Mouse (Mus musculus) midbrain, embryonic 11.5 days (tissue): ENCODE results near the gene Dtnbp1. TPM values are rescaled to one million over a fixed set of nuclear protein-coding genes. Genes with fewer than 3 reads are reported as not detected.

Experiments
- ATAC-seq: fragments of 200-750 bp; cut with Nextera tagmentation; 2 replicates; pipeline ENCODE4 v1.8.0; 2017; ENCODE audit warnings: moderate TSS enrichment, moderate library complexity; ENCODE audit not compliant: low FRiP score
- DNase-seq: peaks from one replicate; pipeline ENCODE4 v3.0.0; 2015; ENCODE audit warnings: low spot score; ENCODE audit errors: missing footprints
- H3K27ac ChIP-seq: fragments of 300-500 bp; sonication (generic); 2 replicates; pipeline ENCODE4 v1.5.1; 2014; ENCODE audit warnings: low read depth, low read length
- H3K27me3 ChIP-seq: fragments of 300-500 bp; sonication (generic); 2 replicates; pipeline ENCODE4 v1.6.1; 2014; ENCODE audit warnings: mild to moderate bottlenecking, low read length, moderate library complexity, mixed read lengths; ENCODE audit not compliant: control insufficient read depth, insufficient read depth
- H3K36me3 ChIP-seq: fragments of 300-500 bp; sonication (generic); 2 replicates; pipeline ENCODE4 v1.6.1; 2014; ENCODE audit warnings: mild to moderate bottlenecking, low read length, moderate library complexity, mixed read lengths; ENCODE audit not compliant: control insufficient read depth, insufficient read depth
- H3K4me1 ChIP-seq: fragments of 300-500 bp; sonication (generic); 2 replicates; pipeline ENCODE4 v1.6.1; 2014; ENCODE audit warnings: low read length; ENCODE audit not compliant: control insufficient read depth, insufficient read depth
- H3K4me2 ChIP-seq: fragments of 300-500 bp; sonication (generic); 2 replicates; pipeline ENCODE4 v1.6.1; 2014; ENCODE audit warnings: mild to moderate bottlenecking, moderate library complexity
- H3K4me3 ChIP-seq: fragments of 300-500 bp; sonication (generic); 2 replicates; pipeline ENCODE4 v1.5.1; 2014; ENCODE audit warnings: low read depth, low read length
- H3K9ac ChIP-seq: fragments of 300-500 bp; sonication (generic); 2 replicates; pipeline ENCODE4 v1.6.1; 2014; ENCODE audit warnings: low read length
- H3K9me3 ChIP-seq: fragments of 300-500 bp; sonication (generic); 2 replicates; pipeline ENCODE4 v1.6.1; 2016; ENCODE audit warnings: low read length; ENCODE audit not compliant: control insufficient read depth
- WGBS: fragments of 180-500 bp; shearing (Covaris S2); extraction: QIAGEN DNeasy Blood & Tissue Kit; methylation state at CpG from one replicate; pipeline ENCODE4 v1.1.7; 2014; 5-methylcytosine and 5-hydroxymethylcytosine counted together
- polyA plus RNA-seq: library from polyadenylated mRNA; unstranded; fragments of >200 nt; fragmentation: Nextera tagmentation; extraction: Ambion mirVana; gene quantifications from 2 replicates; pipeline ENCODE4 v1.2.1, GENCODE M21; 2014

The Dtnbp1 gene
- polyA plus RNA-seq, 1 experiment from 2014 or later: 69.5 TPM

DNA sequence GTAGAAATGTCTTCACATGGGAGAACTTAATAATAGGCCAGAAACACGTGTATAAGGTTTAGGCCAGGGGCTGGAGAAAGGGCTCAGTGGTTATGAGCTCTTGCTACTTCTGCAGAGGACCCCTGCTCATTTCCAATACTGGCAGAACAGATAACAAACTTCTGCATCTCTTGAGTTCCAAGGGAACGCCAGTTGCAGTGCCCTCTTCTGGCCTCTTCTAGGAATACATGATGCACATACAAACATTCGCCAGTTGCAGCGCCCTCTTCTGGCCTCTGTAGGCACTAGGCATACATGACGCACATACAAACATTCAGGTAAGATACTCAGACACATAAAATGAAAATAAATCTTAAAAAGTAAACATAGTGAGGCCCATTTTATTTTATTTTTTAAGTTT is 4.5 kb upstream of the Dtnbp1 start:
- Histone ChIP-seq H3K36me3 (no peaks in the 10 kb centered on the region), H3K9me3 (no peaks in the 10 kb centered on the region), H3K27me3 (no peaks in the 10 kb centered on the region), H3K9ac (no peak overlapping the region), H3K27ac (no peak overlapping the region), H3K4me3 (no peak overlapping the region), H3K4me2 (no peak overlapping the region), H3K4me1 (peaks cover 2% of the 10 kb centered on the region; the same call in 1 of the 2 replicates)
- no peak for ATAC-seq
- 87% methylated on average over 5 of the region's 5 CpGs for WGBS
- DNase-seq: no peak

DNA sequence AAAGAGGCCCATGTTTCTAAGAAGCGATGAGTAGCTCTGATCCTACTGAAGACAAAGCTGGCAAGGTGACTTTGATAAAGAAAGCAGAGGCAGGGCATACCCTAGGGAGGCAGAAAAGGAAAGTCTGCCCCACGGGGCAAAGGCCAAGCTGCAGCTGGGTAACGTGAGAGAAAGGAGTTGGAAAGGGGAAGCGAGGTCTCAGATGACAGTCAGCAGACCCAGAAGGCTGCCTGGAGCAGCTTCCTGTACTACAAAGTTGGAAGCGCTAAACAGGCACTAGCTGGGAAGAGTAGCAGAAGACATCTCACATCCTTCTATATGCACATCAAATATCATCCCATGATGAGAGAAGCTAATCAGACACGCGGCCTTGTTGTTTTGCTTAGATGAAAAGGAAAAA is 3.9 kb upstream of the Dtnbp1 start:
- DNase-seq: no peak
- WGBS: 75% methylated on average over 7 of the region's 7 CpGs
- no peak for ATAC-seq

DNA sequence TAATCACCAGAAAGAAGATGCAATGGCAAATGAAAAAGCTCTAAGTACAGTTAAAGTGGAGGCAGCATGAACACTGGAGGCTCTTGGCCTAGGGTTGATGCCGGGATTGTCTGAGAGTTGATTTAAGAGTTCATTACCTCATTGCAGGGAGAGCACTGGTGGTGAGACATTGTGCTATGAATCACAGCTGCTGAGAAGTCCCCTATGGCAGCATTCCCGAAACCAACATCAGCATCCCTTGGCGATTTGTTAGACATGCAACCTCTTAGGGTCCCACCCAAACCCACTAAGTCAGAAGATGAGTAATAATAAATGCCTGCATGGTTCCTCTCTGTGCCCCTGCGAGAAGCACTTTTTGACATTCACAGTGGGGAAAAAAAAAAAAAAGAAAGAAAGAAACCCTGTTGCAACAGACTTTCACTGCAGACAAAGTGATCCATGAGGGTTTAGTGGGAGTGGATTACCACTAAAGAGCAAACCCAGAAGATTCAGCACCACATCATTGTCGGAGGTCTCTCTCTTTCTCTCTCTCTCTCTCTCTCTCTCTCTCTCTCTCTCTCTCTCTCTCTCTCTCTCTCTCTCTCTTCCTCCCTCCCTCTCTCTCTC is 3.1 kb upstream of the Dtnbp1 start:
- Histone ChIP-seq H3K9ac (no peak overlapping the region), H3K4me1 (peaks cover 9% of the 10 kb centered on the region), H3K27me3 (no peaks in the 10 kb centered on the region), H3K27ac (no peak overlapping the region), H3K9me3 (no peaks in the 10 kb centered on the region), H3K36me3 (no peaks in the 10 kb centered on the region), H3K4me2 (no peak overlapping the region), H3K4me3 (no peak overlapping the region)
- 91% methylated on average over 5 of the region's 5 CpGs for WGBS
- no peak for DNase-seq
- no peak for ATAC-seq

More for the DNA sequence above, 3.9 kb upstream of the Dtnbp1 start:
- Histone ChIP-seq H3K4me2 (no peak overlapping the region), H3K4me1 (peaks cover 6% of the 10 kb centered on the region), H3K27ac (no peak overlapping the region), H3K9ac (no peak overlapping the region), H3K36me3 (no peaks in the 10 kb centered on the region), H3K9me3 (no peaks in the 10 kb centered on the region), H3K4me3 (no peak overlapping the region), H3K27me3 (no peaks in the 10 kb centered on the region)

DNA sequence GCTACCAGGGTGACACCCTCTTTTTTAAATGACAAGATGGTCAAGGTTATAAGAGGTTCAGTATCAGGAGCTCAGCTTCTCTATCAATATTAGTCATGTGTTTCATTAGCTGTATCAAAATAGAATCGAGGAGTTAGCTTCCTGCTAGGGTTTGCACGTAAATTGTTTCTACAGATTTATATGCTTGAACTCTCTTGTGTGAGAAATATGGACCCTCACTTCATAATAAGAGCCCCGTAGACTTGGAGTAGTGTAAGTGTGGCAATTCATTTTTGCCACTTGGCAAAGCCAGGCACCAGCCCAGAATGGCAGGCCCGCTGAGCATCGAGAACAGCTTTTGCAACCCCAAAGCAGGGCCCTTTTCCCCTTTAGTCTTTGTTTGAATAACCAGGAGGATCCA is 1.1 kb upstream of the Dtnbp1 start:
- DNase-seq (peak; percentile 87), ATAC-seq (no peak)
- no peak overlapping the region; the same call in 1 of the 2 replicates for H3K4me2 ChIP-seq
- H3K27me3 ChIP-seq: no peaks in the 10 kb centered on the region
- no peaks in the 10 kb centered on the region for H3K9me3 ChIP-seq
- no peak overlapping the region for H3K27ac ChIP-seq
- no peak overlapping the region for H3K9ac ChIP-seq
- peaks cover 9% of the 10 kb centered on the region for H3K4me1 ChIP-seq
- H3K36me3 ChIP-seq: no peaks in the 10 kb centered on the region
- 79% methylated on average over 5 of the region's 5 CpGs for WGBS
- H3K4me3 ChIP-seq: no peak overlapping the region

DNA sequence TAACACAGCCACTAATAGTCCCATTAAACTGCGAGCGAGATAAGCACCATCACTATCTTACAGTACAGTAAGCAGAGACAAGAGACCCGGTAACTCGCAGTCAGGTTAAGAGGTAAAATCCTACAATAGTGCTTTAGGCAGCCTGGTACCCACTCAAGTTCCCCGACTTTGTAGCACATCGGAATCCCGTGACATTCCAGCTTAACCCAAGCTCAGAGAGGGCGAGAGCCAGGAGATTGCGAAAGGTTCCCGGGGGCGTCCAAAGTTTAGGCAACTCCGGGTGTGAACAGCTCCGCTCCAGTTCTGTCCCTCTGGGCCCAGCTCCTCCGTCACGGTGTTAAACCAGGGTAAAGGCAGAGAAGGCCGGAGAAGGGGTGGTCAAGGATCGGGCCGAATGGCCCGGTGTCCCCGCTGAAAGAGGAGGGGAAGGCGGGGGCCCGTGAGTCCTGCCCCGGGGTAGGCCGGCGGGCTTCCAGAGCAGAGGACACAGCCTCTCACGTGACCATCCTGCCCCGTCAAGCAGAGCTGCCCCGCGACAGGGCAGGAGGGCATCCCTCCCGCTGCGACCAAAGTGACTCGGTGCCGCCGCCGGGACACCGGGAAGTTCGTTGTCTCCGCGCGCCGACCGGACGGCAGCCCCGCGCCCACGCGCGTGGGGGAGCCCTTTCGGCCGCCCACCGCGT is 578 bp downstream of the Dtnbp1 start:
- Histone ChIP-seq H3K4me1 (peaks cover 9% of the 10 kb centered on the region), H3K4me2 (peak overlapping the region; percentile 75), H3K27ac (peak overlapping the region; percentile 51; the same call in 1 of the 2 replicates), H3K4me3 (peak overlapping the region; percentile 82), H3K9me3 (no peaks in the 10 kb centered on the region), H3K36me3 (no peaks in the 10 kb centered on the region), H3K9ac (peak overlapping the region; percentile 82), H3K27me3 (no peaks in the 10 kb centered on the region)
- under 1% methylated on average over 29 of the region's 52 CpGs for WGBS
- peak; percentile 96 for DNase-seq
- peak; percentile 84 for ATAC-seq

DNA sequence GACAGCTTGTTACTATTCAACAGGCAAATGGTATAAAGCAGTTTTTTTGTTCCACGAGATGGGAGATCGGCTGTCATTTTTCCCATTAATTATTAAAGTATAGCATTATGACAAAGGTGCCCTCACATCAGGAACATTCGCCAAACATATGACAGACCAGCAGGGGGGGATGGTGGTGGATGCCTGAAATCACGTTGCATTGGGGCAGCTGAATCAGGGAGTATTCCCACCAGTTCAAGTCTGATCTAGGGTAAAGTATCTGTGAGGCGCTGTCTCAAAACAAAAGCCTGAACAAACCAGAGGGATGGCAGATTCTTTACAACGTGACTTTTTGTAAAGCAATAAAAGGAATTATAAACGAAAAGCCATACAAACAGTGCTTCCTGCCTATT is 1.1 kb downstream of the Dtnbp1 start:
- H3K4me2 ChIP-seq: peak overlapping the region; percentile 75
- no peaks in the 10 kb centered on the region for H3K27me3 ChIP-seq
- peaks cover 9% of the 10 kb centered on the region for H3K4me1 ChIP-seq
- H3K4me3 ChIP-seq: peak overlapping the region; percentile 82
- ATAC-seq: no peak
- H3K27ac ChIP-seq: no peak overlapping the region; the same call in 1 of the 2 replicates
- no peaks in the 10 kb centered on the region for H3K36me3 ChIP-seq
- no peak for DNase-seq
- H3K9ac ChIP-seq: peak overlapping the region; percentile 82
- 26% methylated on average over 7 of the region's 7 CpGs for WGBS
- H3K9me3 ChIP-seq: no peaks in the 10 kb centered on the region

DNA sequence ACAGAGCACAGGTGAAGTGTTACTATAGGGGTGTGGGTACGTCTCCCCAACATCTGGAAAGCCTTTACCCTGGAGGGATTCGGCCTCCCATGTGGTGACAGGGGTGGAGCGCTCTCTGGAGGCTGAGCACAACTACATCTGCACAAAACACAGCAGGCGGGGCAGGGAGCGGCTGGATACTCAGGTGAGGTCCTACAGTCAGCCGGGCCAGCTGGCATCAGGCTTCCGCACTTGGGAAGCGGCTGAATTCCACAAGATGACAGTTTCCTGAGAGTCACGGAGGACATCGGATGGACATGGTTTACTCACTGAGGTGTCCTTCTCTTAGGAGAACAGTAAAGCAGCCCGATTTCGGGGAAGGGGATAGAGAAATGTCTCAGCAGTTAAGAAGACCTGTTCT is 2.7 kb downstream of the Dtnbp1 start:
- H3K27ac ChIP-seq: no peak overlapping the region
- H3K36me3 ChIP-seq: no peaks in the 10 kb centered on the region
- H3K4me3 ChIP-seq: no peak overlapping the region
- no peaks in the 10 kb centered on the region for H3K9me3 ChIP-seq
- DNase-seq (no peak), ATAC-seq (no peak)
- H3K27me3 ChIP-seq: no peaks in the 10 kb centered on the region
- H3K9ac ChIP-seq: no peak overlapping the region
- H3K4me1 ChIP-seq: peaks cover 9% of the 10 kb centered on the region
- H3K4me2 ChIP-seq: no peak overlapping the region
- WGBS: 90% methylated on average over 12 of the region's 12 CpGs

DNA sequence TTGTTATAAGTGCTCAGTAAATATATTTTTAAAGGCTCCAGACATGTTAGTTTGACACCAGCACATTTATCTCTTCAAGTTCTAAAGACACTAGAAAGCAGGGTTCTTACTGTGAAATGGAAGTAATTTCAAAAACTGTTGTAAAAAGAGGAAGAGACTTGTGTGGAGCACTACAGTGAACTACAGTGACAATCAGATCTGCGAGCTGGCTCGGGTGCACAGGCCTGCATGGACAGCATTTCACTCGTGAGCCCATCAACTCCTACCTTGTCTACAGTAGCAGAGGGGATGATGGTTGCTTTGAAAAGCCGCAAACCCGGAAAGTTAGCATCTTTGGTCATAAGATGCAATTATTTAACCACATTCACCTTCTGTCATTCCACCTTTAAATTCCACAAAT is 5.6 kb downstream of the Dtnbp1 start:
- no peaks in the 10 kb centered on the region for H3K27me3 ChIP-seq
- H3K9me3 ChIP-seq: no peaks in the 10 kb centered on the region
- ATAC-seq (no peak), DNase-seq (no peak)
- H3K4me1 ChIP-seq: peaks cover 7% of the 10 kb centered on the region
- no peak overlapping the region for H3K4me2 ChIP-seq
- H3K36me3 ChIP-seq: no peaks in the 10 kb centered on the region
- no peak overlapping the region for H3K9ac ChIP-seq
- WGBS: 85% methylated on average over 5 of the region's 5 CpGs
- H3K27ac ChIP-seq: no peak overlapping the region
- no peak overlapping the region for H3K4me3 ChIP-seq

DNA sequence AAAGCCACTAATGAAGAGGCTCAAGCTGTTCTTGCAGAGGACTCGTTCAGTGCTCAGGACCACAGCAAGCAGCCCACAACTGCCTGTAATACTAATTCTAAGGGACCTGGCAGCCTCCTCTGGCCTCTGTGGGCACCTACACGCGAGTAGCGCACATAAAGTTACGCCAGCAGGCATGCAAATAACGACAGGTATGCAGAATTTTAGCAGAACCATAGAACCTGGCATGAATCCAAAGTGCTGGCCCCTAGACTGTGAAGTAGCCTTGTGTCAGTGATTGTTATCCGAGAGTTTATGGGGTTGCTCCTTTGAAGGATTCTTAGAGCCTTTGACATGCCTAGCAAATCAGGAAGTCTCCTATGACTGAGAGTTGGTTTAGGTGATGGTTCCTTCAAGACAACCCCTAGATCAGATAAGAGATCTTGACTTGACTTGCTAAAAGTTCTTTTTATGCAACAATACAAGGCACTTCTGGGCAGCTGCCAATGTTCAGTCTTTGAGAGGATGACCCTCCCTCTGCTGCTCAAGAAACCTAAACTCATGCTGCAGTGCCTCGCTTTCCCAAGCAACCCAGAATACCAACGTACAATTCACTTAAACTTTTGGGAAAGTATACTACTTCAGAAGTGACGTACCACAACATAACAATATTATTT is 9.3 kb downstream of the Dtnbp1 start:
- no peak for ATAC-seq
- Histone ChIP-seq H3K27me3 (no peaks in the 10 kb centered on the region), H3K4me3 (no peak overlapping the region), H3K9me3 (no peaks in the 10 kb centered on the region), H3K36me3 (no peaks in the 10 kb centered on the region), H3K27ac (no peak overlapping the region), H3K9ac (no peak overlapping the region), H3K4me2 (no peak overlapping the region), H3K4me1 (no peaks in the 10 kb centered on the region)
- no peak for DNase-seq
- 93% methylated on average over 10 of the region's 10 CpGs for WGBS
